Mouse (Mus musculus): Measurements from ENCODE around the gene G430095P16Rik. TPM values are rescaled to one million over a fixed set of nuclear protein-coding genes. Genes with fewer than 3 reads are reported as not detected.

The G430095P16Rik gene
- polyA plus RNA-seq, 1 experiment, result 9.4 TPM

- Histone ChIP-seq H3K79me2 (ENCODE audit: control insufficient read depth, insufficient read depth) (peaks cover 6% of the 10 kb centered on the region), H3K4me3 (no peak overlapping the region), H3K27me3 (ENCODE audit: control insufficient read depth, insufficient read depth, insufficient read length) (no peaks in the 10 kb centered on the region), H3K4me2 (ENCODE audit: low read depth) (peak overlapping the region; percentile 21), H3K36me3 (ENCODE audit: control insufficient read depth, insufficient read depth) (peaks cover 27% of the 10 kb centered on the region), H3ac (ENCODE audit: control insufficient read depth, insufficient read length) (no peak overlapping the region)
- TF ChIP-seq SRF (IDR thresholded peaks at IDR 0.05; ENCODE audit: control insufficient read depth, insufficient read length, low read depth) (no peak), MYOD1 (IDR thresholded peaks at IDR 0.05; ENCODE audit: control insufficient read depth in 1 of 3, insufficient read length in 2 of 3, low read depth in 2 of 3) (peak; percentile 82 to 97 (median 84)), POLR2AphosphoS2 (IDR thresholded peaks at IDR 0.05; ENCODE audit: insufficient read length, low read depth) (no peak), TCF12 (IDR thresholded peaks at IDR 0.05; ENCODE audit: insufficient read depth, poor library complexity, severe bottlenecking) (peak; percentile 5), MYOG (IDR thresholded peaks at IDR 0.05; ENCODE audit: control insufficient read depth in 1 of 3, insufficient read depth in 1 of 3, insufficient read length in 2 of 3, low read depth in 2 of 3) (peak in 1 of 3 experiments; percentile 36), REST (IDR thresholded peaks at IDR 0.05; ENCODE audit: insufficient read depth, insufficient read length) (no peak), TCF3 (IDR thresholded peaks at IDR 0.05; ENCODE audit: insufficient read length, low read depth) (no peak), USF1 (IDR thresholded peaks at IDR 0.05; ENCODE audit: low read depth) (no peak), CEBPB (IDR thresholded peaks at IDR 0.05; ENCODE audit: insufficient read depth, poor library complexity, severe bottlenecking) (no peak), POLR2A (IDR thresholded peaks at IDR 0.05; ENCODE audit: insufficient read length, low read depth) (no peak), MAX (IDR thresholded peaks at IDR 0.05; ENCODE audit: low read depth) (no peak), E2F4 (IDR thresholded peaks at IDR 0.05; ENCODE audit: insufficient read depth) (no peak)
Observed at GRCm38 (mm10) chr8:84718959-84719690, 3.7 kb upstream of the G430095P16Rik start.

GRCm38 (mm10) chr8:84722530-84722849 is 317 bp upstream of the G430095P16Rik start:
- Histone ChIP-seq H3K27me3 (ENCODE audit: control insufficient read depth, insufficient read depth, insufficient read length) (no peaks in the 10 kb centered on the region), H3K36me3 (ENCODE audit: control insufficient read depth, insufficient read depth) (peaks cover 34% of the 10 kb centered on the region), H3ac (ENCODE audit: control insufficient read depth, insufficient read length) (no peak overlapping the region), H3K79me2 (ENCODE audit: control insufficient read depth, insufficient read depth) (peaks cover 12% of the 10 kb centered on the region), H3K4me3 (peak overlapping the region; percentile 11), H3K4me2 (ENCODE audit: low read depth) (peak overlapping the region; percentile 96)
- no peak for TF ChIP-seq REST (IDR thresholded peaks at IDR 0.05; ENCODE audit: insufficient read depth, insufficient read length)
- TF ChIP-seq MYOG (IDR thresholded peaks at IDR 0.05; ENCODE audit: control insufficient read depth in 1 of 3, insufficient read depth in 1 of 3, insufficient read length in 2 of 3, low read depth in 2 of 3), result no peak
- TF ChIP-seq POLR2AphosphoS2 (IDR thresholded peaks at IDR 0.05; ENCODE audit: insufficient read length, low read depth), result no peak
- no peak for TF ChIP-seq MAX (IDR thresholded peaks at IDR 0.05; ENCODE audit: low read depth)
- TF ChIP-seq POLR2A (IDR thresholded peaks at IDR 0.05; ENCODE audit: insufficient read length, low read depth), result no peak
- TF ChIP-seq CEBPB (IDR thresholded peaks at IDR 0.05; ENCODE audit: insufficient read depth, poor library complexity, severe bottlenecking), result no peak
- TF ChIP-seq TCF12 (IDR thresholded peaks at IDR 0.05; ENCODE audit: insufficient read depth, poor library complexity, severe bottlenecking), result no peak
- no peak for TF ChIP-seq SRF (IDR thresholded peaks at IDR 0.05; ENCODE audit: control insufficient read depth, insufficient read length, low read depth)
- TF ChIP-seq TCF3 (IDR thresholded peaks at IDR 0.05; ENCODE audit: insufficient read length, low read depth), result no peak
- no peak for TF ChIP-seq E2F4 (IDR thresholded peaks at IDR 0.05; ENCODE audit: insufficient read depth)

GRCm38 (mm10) chr8:84723571-84723900 is 729 bp downstream of the G430095P16Rik start:
- TF ChIP-seq USF1 (IDR thresholded peaks at IDR 0.05; ENCODE audit: low read depth) (no peak), TCF12 (IDR thresholded peaks at IDR 0.05; ENCODE audit: insufficient read depth, poor library complexity, severe bottlenecking) (no peak)
- Histone ChIP-seq H3K4me3 (peak overlapping the region; percentile 11), H3K4me2 (ENCODE audit: low read depth) (peak overlapping the region; percentile 96), H3K27me3 (ENCODE audit: control insufficient read depth, insufficient read depth, insufficient read length) (no peaks in the 10 kb centered on the region), H3K79me2 (ENCODE audit: control insufficient read depth, insufficient read depth) (peaks cover 12% of the 10 kb centered on the region), H3K36me3 (ENCODE audit: control insufficient read depth, insufficient read depth) (peaks cover 37% of the 10 kb centered on the region), H3ac (ENCODE audit: control insufficient read depth, insufficient read length) (no peak overlapping the region)

GRCm38 (mm10) chr8:84724683-84725082 is 1.9 kb downstream of the G430095P16Rik start:
- Histone ChIP-seq H3K4me2 (ENCODE audit: low read depth) (peak overlapping the region; percentile 96), H3K27me3 (ENCODE audit: control insufficient read depth, insufficient read depth, insufficient read length) (no peaks in the 10 kb centered on the region), H3K79me2 (ENCODE audit: control insufficient read depth, insufficient read depth) (peaks cover 12% of the 10 kb centered on the region), H3ac (ENCODE audit: control insufficient read depth, insufficient read length) (no peak overlapping the region), H3K36me3 (ENCODE audit: control insufficient read depth, insufficient read depth) (peaks cover 34% of the 10 kb centered on the region), H3K4me3 (no peak overlapping the region)
- TF ChIP-seq POLR2AphosphoS2 (IDR thresholded peaks at IDR 0.05; ENCODE audit: insufficient read length, low read depth) (peak; percentile 33), POLR2A (IDR thresholded peaks at IDR 0.05; ENCODE audit: insufficient read length, low read depth) (no peak), USF1 (IDR thresholded peaks at IDR 0.05; ENCODE audit: low read depth) (no peak), MAX (IDR thresholded peaks at IDR 0.05; ENCODE audit: low read depth) (no peak), E2F4 (IDR thresholded peaks at IDR 0.05; ENCODE audit: insufficient read depth) (no peak), TCF3 (IDR thresholded peaks at IDR 0.05; ENCODE audit: insufficient read length, low read depth) (peak; percentile 84), TCF12 (IDR thresholded peaks at IDR 0.05; ENCODE audit: insufficient read depth, poor library complexity, severe bottlenecking) (peak; percentile 18), MYOG (IDR thresholded peaks at IDR 0.05; ENCODE audit: control insufficient read depth in 1 of 3, insufficient read depth in 1 of 3, insufficient read length in 2 of 3, low read depth in 2 of 3) (peak in 2 of 3 experiments; percentile 63 to 77), SRF (IDR thresholded peaks at IDR 0.05; ENCODE audit: control insufficient read depth, insufficient read length, low read depth) (no peak), CEBPB (IDR thresholded peaks at IDR 0.05; ENCODE audit: insufficient read depth, poor library complexity, severe bottlenecking) (no peak), MYOD1 (IDR thresholded peaks at IDR 0.05; ENCODE audit: control insufficient read depth in 1 of 3, insufficient read length in 2 of 3, low read depth in 2 of 3) (peak in 2 of 3 experiments; percentile 85 to 96), REST (IDR thresholded peaks at IDR 0.05; ENCODE audit: insufficient read depth, insufficient read length) (no peak)

Data from myocyte (in vitro differentiated cells).